Mouse (Mus musculus) central nervous system, embryonic 14 days (tissue): ENCODE results near the gene Pdcl2. TPM values are rescaled to one million over a fixed set of nuclear protein-coding genes. Genes with fewer than 3 reads are reported as not detected.

Source experiments
- polyA plus RNA-seq: library from polyadenylated mRNA; depleted of rRNA; stranded (reverse); fragments of >200 nt; gene quantifications from 2 replicates; pipeline ENCODE4 v1.2.3, GENCODE M21; 2012; rRNA removed

The Pdcl2 gene
- polyA plus RNA-seq = not detected in 2 replicates

GRCm38 (mm10) chr5:76330953-76331352 is at the start of gene Pdcl2:
Gene Pdcl2 (minus strand): TSS chr5:76331156.

GRCm38 (mm10) chr5:76363453-76364104 is 32.6 kb upstream of the Pdcl2 start, which contains the start of gene Nmu:
Gene Nmu (minus strand): TSS chr5:76363788.

GRCm38 (mm10) chr5:76304452-76305341 is 26.3 kb downstream of the Pdcl2 start, which contains the start of gene Clock:
Gene Clock (minus strand): TSS chr5:76304792.

Other genes with a start within 250 kb of the Pdcl2 start
- 14.3 and 16.0 TPM in 2 replicates for gene Srd5a3, start 190.9 kb downstream of the Pdcl2 start, polyA plus RNA-seq
- 75.7 and 80.9 TPM in 2 replicates for gene Tmem165, start 147.3 kb downstream of the Pdcl2 start, polyA plus RNA-seq
- 12.6 and 13.0 TPM in 2 replicates for gene Clock, start 26.4 kb downstream of the Pdcl2 start, polyA plus RNA-seq
- 0.14 and 0.15 TPM in 2 replicates for gene Nmu, start 32.6 kb upstream of the Pdcl2 start, polyA plus RNA-seq
- 0.09 and 0.86 TPM in 2 replicates for gene Gm7271, start 152.9 kb upstream of the Pdcl2 start, polyA plus RNA-seq
- gene Exoc1, start 198.2 kb upstream of the Pdcl2 start, polyA plus RNA-seq = 97.3 and 115 TPM in 2 replicates